Comparison of ENCODE assay signal across 10 mouse cellular contexts in the genomic region with DNA sequence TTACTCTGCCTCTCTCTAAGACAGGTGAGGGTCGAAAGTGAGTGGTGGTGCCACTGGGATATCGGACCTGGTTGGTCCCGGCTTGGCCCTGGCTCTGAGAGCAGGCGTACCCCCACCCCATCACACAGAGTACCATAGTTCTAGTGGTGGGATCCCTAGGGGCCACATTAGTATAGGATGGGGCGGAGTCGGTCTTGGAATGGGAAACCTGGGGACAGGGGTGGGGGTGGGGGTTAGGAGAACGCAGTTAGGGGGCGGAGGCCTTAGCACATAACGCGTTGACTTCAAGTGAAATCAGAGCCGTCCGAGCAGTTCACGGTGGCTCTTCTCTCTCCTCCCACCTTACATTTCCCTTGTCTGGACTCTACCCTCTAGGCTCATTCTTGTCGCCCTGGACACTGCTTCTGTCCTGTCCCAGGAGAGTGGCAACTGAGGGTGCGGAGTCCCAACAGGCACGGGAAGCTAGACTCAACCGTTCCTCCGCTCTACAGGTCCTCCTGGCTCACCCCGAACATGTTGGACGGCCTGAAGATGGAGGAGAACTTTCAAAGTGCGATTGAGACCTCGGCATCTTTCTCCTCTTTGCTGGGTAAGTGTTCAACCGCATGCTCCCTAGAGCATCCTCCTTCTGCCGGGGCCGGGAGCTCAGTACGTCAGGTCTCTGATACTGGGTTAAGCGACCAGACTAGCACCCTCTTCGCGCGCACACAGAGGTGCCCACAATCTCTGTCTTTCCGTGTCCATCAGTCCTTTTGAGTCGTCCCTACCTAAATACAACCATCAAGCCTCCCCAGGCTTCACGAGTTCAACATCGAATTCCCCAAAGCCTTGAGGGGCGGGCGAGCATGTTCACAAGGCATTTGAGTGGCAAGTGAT. TPM values are rescaled to one million over a fixed set of nuclear protein-coding genes. Genes with fewer than 3 reads are reported as not detected.
A peak's percentile ranks its signal among the peaks of the same experiment; 100 is the strongest.
DNase-seq lines count a peak whose midpoint lies in the region; ATAC-seq and TF ChIP-seq lines count a peak whose summit lies in the region.
"Had no signal": no experiment of that assay in that cellular context is flagged by ENCODE, and none has a peak within 500 bp of the region (broad histone marks: within the 10 kb centered on the region; RNA-seq: fewer than 3 reads in every experiment).

No protein-coding gene starts in this region.

- no peaks in the 10 kb centered on the region for H3K36me3 ChIP-seq in kidney, embryonic 15.5 days
- H3K36me3 ChIP-seq in embryonic facial prominence, embryonic 14.5 days (ENCODE audit: control insufficient read depth, insufficient read depth, low read length), result no peaks in the 10 kb centered on the region
- no peaks in the 10 kb centered on the region for H3K36me3 ChIP-seq in intestine, postnatal 0 days (ENCODE audit: control insufficient read depth, insufficient read depth)
- H3K36me3 ChIP-seq in neural tube, embryonic 14.5 days (ENCODE audit: control insufficient read depth, insufficient read depth, low read length), result no peaks in the 10 kb centered on the region

- no peak for DNase-seq in kidney, postnatal 10 days
- DNase-seq in embryonic facial prominence, embryonic 14.5 days (ENCODE audit: low spot score), result no peak
- DNase-seq in ovary, postnatal 36 days (ENCODE audit: low spot score), result no peak
- no peak for DNase-seq in layer of hippocampus, postnatal 36 days
- DNase-seq in c-Kit-positive CD71-positive TER-119-positive erythroid progenitor cells, embryonic 14.5 days (ENCODE audit: low spot score), result no peak
- DNase-seq: lung, postnatal 36 days had no signal

- no peak overlapping the region for H3K27ac ChIP-seq in kidney, embryonic 15.5 days
- no peak overlapping the region for H3K27ac ChIP-seq in embryonic facial prominence, embryonic 14.5 days (replicated peaks; ENCODE audit: low read depth, low read length)
- no peak overlapping the region for H3K27ac ChIP-seq in intestine, postnatal 0 days (ENCODE audit: low read depth, low read length)
- H3K27ac ChIP-seq in neural tube, embryonic 14.5 days (ENCODE audit: low read depth, low read length), result no peak overlapping the region

- H3K4me1 ChIP-seq in kidney, embryonic 15.5 days, result peaks cover 33% of the 10 kb centered on the region
- H3K4me1 ChIP-seq in embryonic facial prominence, embryonic 14.5 days (ENCODE audit: control insufficient read depth, insufficient read depth, low read length), result peaks cover 10% of the 10 kb centered on the region
- 0 out of 2 replicates have a peak, but pooled peaks cover 3% of the 10 kb centered on the region for H3K4me1 ChIP-seq in intestine, postnatal 0 days (replicated peaks; ENCODE audit: control insufficient read depth, insufficient read depth, low read length)
- peaks cover 4% of the 10 kb centered on the region for H3K4me1 ChIP-seq in neural tube, embryonic 14.5 days (ENCODE audit: control insufficient read depth, insufficient read depth, low read length)

- H3K9ac ChIP-seq in kidney, embryonic 15.5 days, result 0 out of 2 replicates have a peak overlapping the region, but pooled peaks have one; percentile 29
- peak overlapping the region; percentile 62 for H3K9ac ChIP-seq in embryonic facial prominence, embryonic 14.5 days (ENCODE audit: low read depth, low read length)
- no peak overlapping the region for H3K9ac ChIP-seq in intestine, postnatal 0 days (ENCODE audit: low read depth, low read length)
- H3K9ac ChIP-seq in neural tube, embryonic 14.5 days (replicated peaks; ENCODE audit: low read depth, low read length), result no peak overlapping the region

- peak overlapping the region; percentile 52 for H3K4me3 ChIP-seq in kidney, embryonic 15.5 days (replicated peaks)
- H3K4me3 ChIP-seq in embryonic facial prominence, embryonic 14.5 days (ENCODE audit: low read depth, low read length), result peak overlapping the region; percentile 58
- H3K4me3 ChIP-seq in intestine, postnatal 0 days (ENCODE audit: low read depth, low read length), result peak overlapping the region; percentile 53
- no peak overlapping the region; the same call in 1 of the 2 replicates for H3K4me3 ChIP-seq in neural tube, embryonic 14.5 days (ENCODE audit: low read depth, low read length)

- WGBS in kidney, embryonic 15.5 days, result 2% methylated on average over 36 of the region's 36 CpGs
- 1% methylated on average over 36 of the region's 36 CpGs for WGBS in embryonic facial prominence, embryonic 14.5 days
- 2% methylated on average over 36 of the region's 36 CpGs for WGBS in intestine, postnatal 0 days
- 2% methylated on average over 36 of the region's 36 CpGs for WGBS in neural tube, embryonic 14.5 days

- peaks cover 88% of the 10 kb centered on the region for H3K27me3 ChIP-seq in kidney, embryonic 15.5 days
- peaks cover 87% of the 10 kb centered on the region for H3K27me3 ChIP-seq in embryonic facial prominence, embryonic 14.5 days (replicated peaks; ENCODE audit: control insufficient read depth, insufficient read depth, low read length)
- peaks cover 85% of the 10 kb centered on the region for H3K27me3 ChIP-seq in intestine, postnatal 0 days (replicated peaks; ENCODE audit: control insufficient read depth, insufficient read depth, low read length)
- H3K27me3 ChIP-seq in neural tube, embryonic 14.5 days (ENCODE audit: control insufficient read depth, insufficient read depth, low read length), result peaks cover 57% of the 10 kb centered on the region

- 0 out of 2 replicates have a peak, but pooled peaks cover 3% of the 10 kb centered on the region for H3K9me3 ChIP-seq in kidney, embryonic 15.5 days (replicated peaks)
- peaks cover 2% of the 10 kb centered on the region; the same call in 1 of the 2 replicates for H3K9me3 ChIP-seq in embryonic facial prominence, embryonic 14.5 days (ENCODE audit: control insufficient read depth, low read length)
- no peaks in the 10 kb centered on the region for H3K9me3 ChIP-seq in intestine, postnatal 0 days (ENCODE audit: control insufficient read depth)
- peaks cover 2% of the 10 kb centered on the region; the same call in 1 of the 2 replicates for H3K9me3 ChIP-seq in neural tube, embryonic 14.5 days (ENCODE audit: control insufficient read depth, low read length)

- peak; percentile 33 for ATAC-seq in kidney, embryonic 15.5 days (replicated peaks; ENCODE audit: low FRiP score)
- 0 out of 2 replicates have a peak, but pooled peaks have one; percentile 28 for ATAC-seq in embryonic facial prominence, embryonic 14.5 days (ENCODE audit: low read depth)
- ATAC-seq in intestine, postnatal 0 days, result no peak
- peak; percentile 35; the same call in 1 of the 2 replicates for ATAC-seq in neural tube, embryonic 14.5 days (ENCODE audit: low read depth)

- TF ChIP-seq CTCF in intestine, postnatal 0 days (IDR thresholded peaks at IDR 0.05; ENCODE audit: low read depth), result no peak

- H3K4me2 ChIP-seq in kidney, embryonic 15.5 days, result peak overlapping the region; percentile 96
- H3K4me2 ChIP-seq in embryonic facial prominence, embryonic 14.5 days (ENCODE audit: low read depth, low read length), result peak overlapping the region; percentile 97
- H3K4me2 ChIP-seq in intestine, postnatal 0 days (replicated peaks; ENCODE audit: low read depth), result peak overlapping the region; percentile 89
- peak overlapping the region; percentile 47 for H3K4me2 ChIP-seq in neural tube, embryonic 14.5 days (ENCODE audit: low read depth, low read length)

RNA-seq across cellular contexts. Expression of a gene that starts 0.5 kb away (rescaled TPM):
- polyA plus RNA-seq in kidney, embryonic 15.5 days (2015; fragmentation: Nextera tagmentation; extraction: Ambion mirVana), result 0.09 and 0.17 TPM in 2 replicates
- polyA plus RNA-seq in embryonic facial prominence, embryonic 14.5 days (2014; fragmentation: Nextera tagmentation; extraction: Ambion mirVana), result 1.5 and 1.7 TPM in 2 replicates
- polyA plus RNA-seq in intestine, postnatal 0 days (2015; fragmentation: Nextera tagmentation; extraction: Ambion mirVana), result 0.24 and 0.27 TPM in 2 replicates
- polyA plus RNA-seq in neural tube, embryonic 14.5 days (2014; fragmentation: Nextera tagmentation; extraction: Ambion mirVana), result 0.25 and 0.55 TPM in 2 replicates
- total RNA-seq in layer of hippocampus, postnatal 36 days (2021), result under 1 TPM; 0.18 to 0.22 TPM
- total RNA-seq: MEL had no signal

Comparison
In these comparisons a context has a peak if more than half of its experiments do, and no peak if none do; other contexts are left out.
1. H3K4me2 ChIP-seq: peak in every context shown above with its lines; median percentile 97 in embryonic facial prominence, embryonic 14.5 days; 96 in kidney, embryonic 15.5 days; 89 in intestine, postnatal 0 days; 47 in neural tube, embryonic 14.5 days.
2. H3K9ac ChIP-seq: peak in kidney, embryonic 15.5 days (single experiment) and embryonic facial prominence, embryonic 14.5 days (single experiment); none in intestine, postnatal 0 days (single experiment) and neural tube, embryonic 14.5 days (single experiment).